Mouse (Mus musculus) heart, postnatal 0 days (tissue): ENCODE measurements around the gene Amacr.

Source experiments
- CTCF ChIP-seq: IDR thresholded peaks from 2 replicates; pipeline ENCODE4 v1.5.1; 2016; ENCODE audit warnings: antibody characterized with exemption, control low read depth, low read depth
- EP300 ChIP-seq: IDR thresholded peaks from 2 replicates; pipeline ENCODE4 v1.6.1; 2016; ENCODE audit warnings: antibody characterized with exemption, low read depth

- TF ChIP-seq EP300, result no peak
- no peak for TF ChIP-seq CTCF
Measured at GRCm38 (mm10) chr15:10962601-10963000, 19.0 kb upstream of the Amacr start.
